Mouse (Mus musculus): ENCODE measurements around the gene Btbd16. TPM values are rescaled to one million over a fixed set of nuclear protein-coding genes. Genes with fewer than 3 reads are reported as not detected.

Gene Btbd16
- polyA plus RNA-seq, 1 experiment: 0.06 TPM

DNA sequence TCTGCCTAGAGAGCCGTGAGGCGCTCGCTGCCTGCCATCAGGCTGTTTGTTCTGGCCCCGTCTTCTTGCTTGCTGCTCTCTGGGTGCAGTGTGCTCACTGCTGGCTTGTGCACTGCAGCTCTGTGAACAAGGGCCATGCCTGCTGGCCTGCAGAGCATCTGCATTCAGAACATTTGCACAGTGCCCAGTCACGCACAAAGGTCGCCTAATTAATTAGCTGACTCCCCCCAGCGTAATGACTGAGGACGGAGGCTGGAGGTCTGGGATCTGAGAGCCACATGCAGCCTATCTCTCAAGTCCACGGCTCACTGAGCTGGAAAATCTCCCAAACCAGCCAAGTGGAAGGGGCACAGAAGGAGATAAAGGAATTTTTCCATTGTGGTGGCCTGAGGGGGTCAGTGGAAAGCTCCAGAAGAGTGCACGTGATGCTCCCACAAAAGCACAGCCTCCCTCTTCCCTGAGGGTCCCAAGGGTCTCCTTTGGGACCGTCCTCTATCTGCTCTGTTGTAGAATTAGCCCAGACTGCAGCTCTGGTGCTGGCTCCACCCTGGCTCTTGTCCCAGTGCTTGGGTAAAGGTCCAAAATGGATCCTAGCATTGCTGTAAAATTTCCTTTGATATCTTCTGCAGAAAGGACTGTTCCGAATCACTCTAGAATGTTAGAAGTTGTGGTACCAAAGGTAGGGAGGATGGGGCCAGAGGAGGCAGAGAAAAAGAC, 64.2 kb downstream of the Btbd16 start:
- peaks cover 33% of the 10 kb centered on the region for H3K4me1 ChIP-seq (ENCODE audit: control insufficient read depth, insufficient read depth, low read length)
- TF ChIP-seq CTCF (conservative IDR thresholded peaks at IDR 0.05; ENCODE audit: insufficient read depth, insufficient read length, low read depth, low read length) (no peak), POLR2A (IDR thresholded peaks at IDR 0.05; ENCODE audit: low read depth, low read length) (no peak)
- WGBS: 21% methylated on average over 12 of the region's 12 CpGs
- peak overlapping the region; percentile 81 for H3K27ac ChIP-seq (ENCODE audit: insufficient read depth, low read depth, low read length)
- peak; percentile 94 for DNase-seq
- no peaks in the 10 kb centered on the region for H3K36me3 ChIP-seq (ENCODE audit: control insufficient read depth, insufficient read depth, low read length)
- H3K4me3 ChIP-seq (ENCODE audit: insufficient read depth, low read depth, low read length): no peak overlapping the region
- H3K27me3 ChIP-seq (replicated peaks; ENCODE audit: control insufficient read depth, insufficient read depth, low read length): no peaks in the 10 kb centered on the region

DNA sequence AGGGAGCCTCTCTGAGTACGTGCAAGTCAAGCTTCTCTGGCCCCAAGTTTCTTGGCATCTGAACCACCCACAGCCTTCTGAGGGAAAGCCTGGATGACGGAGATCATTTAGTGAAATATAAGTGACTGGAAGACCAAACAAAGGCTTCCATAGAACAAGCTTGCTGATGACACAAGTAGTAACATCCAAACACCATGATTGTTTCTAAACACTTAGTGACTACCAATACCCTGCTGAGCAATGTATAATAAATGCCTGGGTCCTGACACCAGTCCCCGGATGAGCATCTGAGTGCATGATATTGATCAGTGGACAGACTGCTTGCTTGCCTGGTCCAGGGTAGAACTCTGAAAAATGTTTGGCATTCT, 64.8 kb downstream of the Btbd16 start:
- Histone ChIP-seq H3K4me3 (ENCODE audit: insufficient read depth, low read depth, low read length) (no peak overlapping the region), H3K27ac (ENCODE audit: insufficient read depth, low read depth, low read length) (peak overlapping the region; percentile 76), H3K36me3 (ENCODE audit: control insufficient read depth, insufficient read depth, low read length) (no peaks in the 10 kb centered on the region), H3K4me1 (ENCODE audit: control insufficient read depth, insufficient read depth, low read length) (peaks cover 33% of the 10 kb centered on the region), H3K27me3 (replicated peaks; ENCODE audit: control insufficient read depth, insufficient read depth, low read length) (no peaks in the 10 kb centered on the region)
- WGBS: 50% methylated on average over 3 of the region's 3 CpGs
- TF ChIP-seq POLR2A (IDR thresholded peaks at IDR 0.05; ENCODE audit: low read depth, low read length) (no peak), CTCF (conservative IDR thresholded peaks at IDR 0.05; ENCODE audit: insufficient read depth, insufficient read length, low read depth, low read length) (no peak)
- DNase-seq: no peak

DNA sequence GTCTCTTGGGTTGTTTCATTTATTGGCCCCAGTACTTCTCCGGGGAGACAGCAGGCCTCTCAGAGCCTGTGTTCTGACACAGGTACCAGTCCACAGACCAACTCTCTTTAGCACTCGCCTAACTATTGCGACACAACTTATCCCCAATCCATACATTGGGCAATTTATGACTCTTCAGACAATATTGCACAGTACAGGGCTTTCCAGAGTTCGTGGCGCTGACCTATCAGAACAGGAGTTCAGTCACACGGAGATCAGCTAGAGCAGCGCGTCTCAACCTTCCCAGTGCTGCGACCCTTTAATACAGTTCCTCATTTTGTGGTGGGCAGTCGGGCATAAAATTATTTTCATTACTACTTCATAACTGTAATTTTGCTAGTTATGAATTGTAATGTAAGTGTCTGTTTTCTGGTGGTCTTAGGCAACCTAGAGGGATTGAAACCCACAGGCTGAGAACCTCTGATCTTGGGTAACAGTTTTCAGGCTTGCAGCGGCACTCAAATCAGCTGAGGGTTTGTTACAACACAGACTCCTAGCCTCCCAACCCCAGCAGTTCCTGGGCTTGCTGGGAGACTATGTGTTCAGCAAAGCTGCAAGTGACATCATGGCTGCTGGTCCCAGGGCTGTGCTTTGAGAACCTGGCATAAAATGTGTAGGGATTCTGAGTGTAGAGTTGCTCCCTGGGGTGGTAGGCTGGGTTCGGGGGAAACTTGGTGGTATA, 65.7 kb downstream of the Btbd16 start:
- Histone ChIP-seq H3K4me1 (ENCODE audit: control insufficient read depth, insufficient read depth, low read length) (peaks cover 32% of the 10 kb centered on the region), H3K27ac (ENCODE audit: insufficient read depth, low read depth, low read length) (no peak overlapping the region), H3K4me3 (ENCODE audit: insufficient read depth, low read depth, low read length) (no peak overlapping the region), H3K36me3 (ENCODE audit: control insufficient read depth, insufficient read depth, low read length) (no peaks in the 10 kb centered on the region), H3K27me3 (replicated peaks; ENCODE audit: control insufficient read depth, insufficient read depth, low read length) (no peaks in the 10 kb centered on the region)
- 91% methylated on average over 12 of the region's 12 CpGs for WGBS
- DNase-seq: no peak
- no peak for TF ChIP-seq POLR2A (IDR thresholded peaks at IDR 0.05; ENCODE audit: low read depth, low read length)
- no peak for TF ChIP-seq CTCF (conservative IDR thresholded peaks at IDR 0.05; ENCODE audit: insufficient read depth, insufficient read length, low read depth, low read length)

DNA sequence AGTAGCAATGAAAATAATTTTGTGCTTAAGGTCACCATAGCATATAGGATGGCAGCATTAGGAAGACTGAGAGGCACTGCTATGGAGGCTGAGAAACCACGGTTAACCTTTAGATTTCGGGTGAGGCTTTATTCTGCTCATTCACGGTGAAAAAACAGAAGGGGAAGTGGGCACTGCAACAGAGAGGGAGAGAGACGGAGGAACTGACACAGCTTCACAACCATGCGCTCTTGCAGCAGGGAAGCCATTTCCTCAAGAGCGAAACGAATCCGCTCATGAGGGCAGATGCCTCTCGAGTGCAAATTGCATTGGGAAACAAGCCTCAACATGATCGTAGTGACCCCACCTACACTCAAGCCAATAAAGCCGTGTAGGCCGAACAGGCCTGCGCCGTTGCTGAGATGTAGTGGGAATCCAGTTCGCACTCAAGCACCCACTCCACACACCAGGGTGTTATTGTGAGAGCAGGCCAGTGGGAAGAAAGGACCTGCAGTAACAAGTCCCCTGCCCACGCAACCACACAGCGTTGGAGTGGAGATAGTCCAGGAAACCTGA, 73.4 kb downstream of the Btbd16 start:
- Histone ChIP-seq H3K27ac (ENCODE audit: insufficient read depth, low read depth, low read length) (no peak overlapping the region), H3K4me1 (ENCODE audit: control insufficient read depth, insufficient read depth, low read length) (no peaks in the 10 kb centered on the region), H3K36me3 (ENCODE audit: control insufficient read depth, insufficient read depth, low read length) (no peaks in the 10 kb centered on the region), H3K4me3 (ENCODE audit: insufficient read depth, low read depth, low read length) (no peak overlapping the region), H3K27me3 (replicated peaks; ENCODE audit: control insufficient read depth, insufficient read depth, low read length) (no peaks in the 10 kb centered on the region)
- WGBS: 89% methylated on average over 17 of the region's 17 CpGs
- DNase-seq: no peak
- TF ChIP-seq POLR2A (IDR thresholded peaks at IDR 0.05; ENCODE audit: low read depth, low read length) (no peak), CTCF (conservative IDR thresholded peaks at IDR 0.05; ENCODE audit: insufficient read depth, insufficient read length, low read depth, low read length) (no peak)

DNA sequence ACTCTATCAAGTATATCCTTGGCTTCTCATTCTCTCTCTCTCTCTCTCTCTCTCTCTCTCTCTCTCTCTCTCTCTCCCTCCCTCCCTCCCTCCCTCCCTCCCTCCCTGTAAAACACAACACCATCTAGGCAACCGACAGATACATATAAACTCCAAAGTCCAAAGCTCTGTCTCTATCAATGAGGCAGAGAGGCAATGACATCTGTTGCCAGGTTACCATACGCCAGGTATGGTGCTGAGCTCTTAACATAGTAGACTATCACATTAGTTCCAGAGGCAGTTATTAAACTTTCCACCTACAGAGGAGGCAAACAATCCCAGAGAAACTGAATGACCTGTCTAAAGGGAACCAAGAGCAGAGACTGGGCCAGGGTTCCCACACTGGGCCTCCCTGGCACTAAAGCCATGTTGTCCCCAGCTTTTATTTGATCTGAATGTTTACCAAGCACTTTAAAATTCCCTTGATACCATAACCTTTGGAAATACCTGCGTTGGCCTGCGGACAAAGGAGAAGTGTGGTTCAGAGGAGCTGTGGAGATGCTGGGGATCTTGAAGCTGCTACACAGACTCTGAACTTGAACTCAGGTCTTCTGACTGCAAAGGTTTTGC, 80.9 kb downstream of the Btbd16 start:
- DNase-seq: no peak
- Histone ChIP-seq H3K36me3 (ENCODE audit: control insufficient read depth, insufficient read depth, low read length) (no peaks in the 10 kb centered on the region), H3K4me1 (ENCODE audit: control insufficient read depth, insufficient read depth, low read length) (no peaks in the 10 kb centered on the region), H3K4me3 (ENCODE audit: insufficient read depth, low read depth, low read length) (no peak overlapping the region), H3K27me3 (replicated peaks; ENCODE audit: control insufficient read depth, insufficient read depth, low read length) (no peaks in the 10 kb centered on the region), H3K27ac (ENCODE audit: insufficient read depth, low read depth, low read length) (no peak overlapping the region)
- no peak for TF ChIP-seq POLR2A (IDR thresholded peaks at IDR 0.05; ENCODE audit: low read depth, low read length)
- TF ChIP-seq CTCF (conservative IDR thresholded peaks at IDR 0.05; ENCODE audit: insufficient read depth, insufficient read length, low read depth, low read length): no peak
- WGBS: 85% methylated on average over 4 of the region's 4 CpGs

DNA sequence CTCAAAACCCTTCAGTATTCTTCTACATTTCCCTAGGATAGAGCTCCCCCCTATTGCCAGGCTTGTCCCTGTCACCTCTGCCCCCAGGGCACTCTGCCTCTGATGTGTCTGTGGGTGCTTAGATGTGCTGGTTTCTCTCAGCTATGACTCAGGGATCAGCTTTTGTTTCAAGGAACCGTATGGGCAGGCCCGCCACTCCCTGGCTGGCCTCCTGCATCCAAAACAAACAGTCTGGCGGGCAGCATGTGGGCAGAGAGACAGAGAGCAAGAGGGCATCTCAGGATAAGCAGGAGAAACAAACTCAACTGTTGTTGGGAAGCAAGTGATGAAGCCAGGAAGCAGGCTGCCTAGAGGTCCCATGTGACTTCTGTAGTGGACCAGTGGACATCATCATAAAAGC, 81.8 kb downstream of the Btbd16 start:
- TF ChIP-seq CTCF (conservative IDR thresholded peaks at IDR 0.05; ENCODE audit: insufficient read depth, insufficient read length, low read depth, low read length) (no peak), POLR2A (IDR thresholded peaks at IDR 0.05; ENCODE audit: low read depth, low read length) (no peak)
- H3K27me3 ChIP-seq (replicated peaks; ENCODE audit: control insufficient read depth, insufficient read depth, low read length): no peaks in the 10 kb centered on the region
- no peaks in the 10 kb centered on the region for H3K36me3 ChIP-seq (ENCODE audit: control insufficient read depth, insufficient read depth, low read length)
- no peaks in the 10 kb centered on the region for H3K4me1 ChIP-seq (ENCODE audit: control insufficient read depth, insufficient read depth, low read length)
- WGBS: 59% methylated on average over 3 of the region's 3 CpGs
- H3K4me3 ChIP-seq (ENCODE audit: insufficient read depth, low read depth, low read length): no peak overlapping the region
- peak; percentile 41 for DNase-seq
- no peak overlapping the region for H3K27ac ChIP-seq (ENCODE audit: insufficient read depth, low read depth, low read length)

DNA sequence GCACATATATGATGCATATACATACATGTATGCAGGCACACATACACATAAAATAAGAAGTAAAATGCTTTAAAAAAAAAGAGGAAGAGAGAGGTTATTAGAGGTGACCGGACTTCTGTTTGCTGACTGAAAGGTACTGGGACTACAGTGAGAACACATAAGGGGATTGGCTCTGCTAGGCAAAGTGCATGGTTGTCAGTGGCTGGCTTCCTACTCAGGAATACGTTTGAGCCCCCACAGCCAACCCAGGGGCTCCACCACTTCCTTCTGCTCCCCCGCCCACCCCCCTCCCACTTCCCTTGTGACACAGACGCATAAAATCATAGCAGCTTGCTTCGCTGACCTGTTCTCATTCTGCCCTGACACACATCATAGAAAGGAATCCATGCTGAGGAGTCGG, 84.1 kb downstream of the Btbd16 start:
- Histone ChIP-seq H3K4me1 (ENCODE audit: control insufficient read depth, insufficient read depth, low read length) (peaks cover 3% of the 10 kb centered on the region; the same call in 1 of the 2 replicates), H3K27me3 (replicated peaks; ENCODE audit: control insufficient read depth, insufficient read depth, low read length) (no peaks in the 10 kb centered on the region), H3K36me3 (ENCODE audit: control insufficient read depth, insufficient read depth, low read length) (no peaks in the 10 kb centered on the region), H3K27ac (ENCODE audit: insufficient read depth, low read depth, low read length) (no peak overlapping the region), H3K4me3 (ENCODE audit: insufficient read depth, low read depth, low read length) (no peak overlapping the region)
- 73% methylated on average over 6 of the region's 6 CpGs for WGBS
- no peak for DNase-seq
- TF ChIP-seq CTCF (conservative IDR thresholded peaks at IDR 0.05; ENCODE audit: insufficient read depth, insufficient read length, low read depth, low read length): no peak

Measured in kidney, adult 2 months (tissue).